Mouse (Mus musculus) kidney, postnatal 10 days (tissue): ENCODE results near the gene Prkn.
A peak's percentile ranks its signal among the peaks of the same experiment; 100 is the strongest.

ENCODE experiments used
- DNase-seq: peaks from one replicate; pipeline ENCODE4 v3.0.0; 2021; ENCODE audit warnings: mixed read lengths

Prkn gene

DNA sequence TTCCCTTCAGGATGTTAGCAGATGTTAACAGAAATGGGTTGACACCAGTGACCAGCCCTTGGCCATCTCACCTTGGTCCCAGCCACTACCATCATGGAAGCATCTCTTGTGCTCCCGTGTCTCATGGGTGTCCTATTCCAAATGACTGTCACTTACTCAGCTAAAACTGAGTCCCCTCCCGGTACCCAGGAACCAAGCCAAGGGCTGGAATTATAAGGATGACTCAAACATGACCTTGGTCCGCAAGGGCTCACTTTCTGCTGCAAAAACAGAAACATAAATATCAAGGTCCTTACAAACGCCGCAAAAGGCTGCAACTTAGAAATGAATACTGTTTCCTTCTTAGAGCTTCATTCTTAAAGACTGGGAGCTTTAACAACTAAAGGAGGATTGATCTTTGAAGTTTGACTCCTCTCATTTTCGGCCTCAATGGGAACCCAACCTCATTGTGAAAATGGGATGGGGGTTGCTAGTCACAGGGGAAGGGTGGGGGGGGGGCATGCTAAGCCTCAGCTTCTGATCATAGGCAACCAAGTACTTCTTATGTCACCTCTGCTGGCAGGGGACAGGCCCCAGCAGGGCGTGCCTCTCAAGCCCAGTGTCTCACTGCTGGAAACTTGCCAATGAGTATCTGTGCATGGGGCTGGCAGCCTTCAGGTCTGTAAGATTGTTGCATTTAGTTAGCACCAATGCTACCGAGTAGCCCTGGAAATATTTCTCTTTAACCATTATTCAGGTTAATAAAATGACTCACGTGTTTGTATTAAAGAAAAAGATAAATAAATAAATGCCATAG, 1208.7 kb downstream of the Prkn start:
- no peak for DNase-seq

GRCm38 (mm10) chr17:12050261-12050660, 1210.1 kb downstream of the Prkn start:
- DNase-seq: no peak

DNA sequence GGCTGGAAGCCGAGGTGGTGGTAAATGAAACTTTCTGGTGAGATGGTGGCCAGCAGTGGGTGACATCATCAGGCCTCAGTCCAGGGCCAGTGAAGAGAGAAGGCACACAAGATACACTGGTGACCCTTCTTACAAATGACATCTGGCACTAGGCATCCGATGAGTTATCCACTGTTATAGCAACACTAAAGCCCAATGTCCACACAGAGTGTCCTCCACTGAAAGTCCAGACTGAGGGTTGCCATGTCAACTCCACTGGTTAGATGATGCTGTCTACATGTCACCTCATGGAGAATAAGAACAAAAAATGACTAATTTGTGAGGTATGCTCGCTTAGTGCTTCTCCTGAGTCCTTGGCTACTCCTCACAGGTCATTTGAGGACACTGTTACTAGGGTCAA, 1210.8 kb downstream of the Prkn start:
- DNase-seq: no peak

DNA sequence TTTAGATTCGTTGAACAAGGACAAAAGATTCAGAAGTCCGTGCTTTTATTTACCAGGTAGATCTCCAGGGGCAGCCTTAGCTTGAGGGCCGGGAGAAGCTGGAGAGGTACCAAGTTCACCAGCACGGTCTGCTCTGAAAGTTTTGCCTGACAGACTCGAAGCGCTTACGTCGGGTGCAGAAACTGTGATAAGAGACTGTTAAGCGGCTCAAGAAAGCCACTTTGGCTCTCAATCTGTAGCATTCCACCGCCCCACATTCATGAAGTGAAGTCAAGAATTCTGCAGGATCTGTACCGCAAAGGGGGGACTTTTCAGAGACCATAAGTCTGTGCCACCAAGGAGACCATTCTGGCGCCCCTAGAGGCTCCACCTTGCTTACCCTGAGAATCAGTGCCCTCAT, 1212.5 kb downstream of the Prkn start:
- DNase-seq: no peak

GRCm38 (mm10) chr17:12059041-12059440, 1218.9 kb downstream of the Prkn start:
- no peak for DNase-seq

- DNase-seq: no peak
Measured at GRCm38 (mm10) chr17:12061381-12061780, 1221.2 kb downstream of the Prkn start.

DNA sequence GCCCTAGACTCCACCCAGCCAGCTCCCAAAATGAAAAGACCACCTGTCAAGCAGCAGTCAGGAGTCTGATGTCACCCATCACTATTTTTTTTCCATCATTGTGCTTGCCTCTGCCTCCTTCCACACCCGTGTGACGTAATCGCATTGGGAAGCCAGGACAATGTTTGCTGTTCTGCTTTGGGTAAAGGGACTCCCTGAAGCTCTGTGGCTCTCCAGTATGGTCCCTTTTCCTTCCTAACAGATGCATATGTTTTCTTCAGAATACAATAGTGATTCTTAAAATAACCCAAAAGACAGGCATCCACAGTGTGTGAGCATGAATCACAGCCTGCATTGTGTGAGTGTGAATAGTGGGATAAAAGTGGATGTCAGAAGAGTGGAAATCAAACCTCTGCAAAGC, 1222.7 kb downstream of the Prkn start:
- no peak for DNase-seq

DNA sequence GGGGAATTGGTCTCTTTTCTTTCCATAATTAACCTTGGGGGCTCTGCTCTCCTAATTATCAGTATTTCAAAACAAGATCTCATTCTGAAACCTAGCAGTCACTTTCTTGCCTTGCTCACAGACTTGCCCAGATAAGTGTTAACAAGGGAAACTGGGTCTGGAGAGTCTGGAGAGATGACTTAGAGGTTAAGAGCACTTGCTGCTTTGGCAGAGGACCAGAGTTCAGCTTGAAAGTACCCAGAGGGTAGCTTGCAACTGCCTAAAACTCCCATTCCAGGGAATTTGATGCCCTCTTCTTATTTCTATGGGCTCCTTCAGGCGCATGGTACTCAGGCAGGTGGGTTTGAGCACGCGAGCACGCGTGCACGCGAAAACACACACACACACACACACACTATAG, 1223.3 kb downstream of the Prkn start:
- no peak for DNase-seq

DNA sequence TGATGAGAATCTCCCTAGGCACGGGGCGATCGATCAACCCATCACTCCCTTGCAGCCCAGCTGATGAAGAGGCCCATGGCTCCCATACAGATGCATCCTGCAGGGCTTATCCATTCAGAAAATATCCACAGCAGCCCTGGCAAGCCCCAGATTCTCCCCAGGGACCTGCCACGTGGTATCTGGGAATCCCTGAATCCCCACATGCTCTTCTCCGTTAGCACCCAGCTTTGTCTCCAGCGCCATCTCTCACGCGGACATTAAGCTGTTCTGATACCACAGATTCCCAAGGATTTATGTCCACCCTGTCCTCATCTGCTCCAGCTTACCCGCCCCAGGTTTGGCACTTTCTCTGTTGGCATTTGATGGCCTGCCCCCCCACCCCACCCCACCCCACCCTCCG, 1225.9 kb downstream of the Prkn start:
- no peak for DNase-seq

DNA sequence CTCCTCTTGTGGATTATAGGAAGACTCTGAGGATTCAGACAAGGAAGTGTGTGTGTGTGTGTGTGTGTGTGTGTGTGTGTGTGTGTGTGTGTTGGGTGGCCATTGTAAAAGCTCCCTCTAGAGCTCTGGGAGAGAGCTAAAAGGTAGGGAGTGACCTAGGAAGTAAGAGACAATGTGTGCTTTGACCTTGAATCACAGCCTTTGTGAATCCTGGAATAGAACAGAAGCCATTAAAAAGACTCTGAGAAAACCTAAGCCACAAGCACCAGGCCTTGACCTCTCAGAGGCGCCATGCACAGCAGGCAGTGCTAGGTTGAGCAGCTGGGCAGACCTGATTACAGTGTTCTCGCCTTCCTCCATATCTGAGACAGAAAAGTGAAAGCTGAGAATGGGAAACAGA, 1236.6 kb downstream of the Prkn start:
- no peak for DNase-seq

DNA sequence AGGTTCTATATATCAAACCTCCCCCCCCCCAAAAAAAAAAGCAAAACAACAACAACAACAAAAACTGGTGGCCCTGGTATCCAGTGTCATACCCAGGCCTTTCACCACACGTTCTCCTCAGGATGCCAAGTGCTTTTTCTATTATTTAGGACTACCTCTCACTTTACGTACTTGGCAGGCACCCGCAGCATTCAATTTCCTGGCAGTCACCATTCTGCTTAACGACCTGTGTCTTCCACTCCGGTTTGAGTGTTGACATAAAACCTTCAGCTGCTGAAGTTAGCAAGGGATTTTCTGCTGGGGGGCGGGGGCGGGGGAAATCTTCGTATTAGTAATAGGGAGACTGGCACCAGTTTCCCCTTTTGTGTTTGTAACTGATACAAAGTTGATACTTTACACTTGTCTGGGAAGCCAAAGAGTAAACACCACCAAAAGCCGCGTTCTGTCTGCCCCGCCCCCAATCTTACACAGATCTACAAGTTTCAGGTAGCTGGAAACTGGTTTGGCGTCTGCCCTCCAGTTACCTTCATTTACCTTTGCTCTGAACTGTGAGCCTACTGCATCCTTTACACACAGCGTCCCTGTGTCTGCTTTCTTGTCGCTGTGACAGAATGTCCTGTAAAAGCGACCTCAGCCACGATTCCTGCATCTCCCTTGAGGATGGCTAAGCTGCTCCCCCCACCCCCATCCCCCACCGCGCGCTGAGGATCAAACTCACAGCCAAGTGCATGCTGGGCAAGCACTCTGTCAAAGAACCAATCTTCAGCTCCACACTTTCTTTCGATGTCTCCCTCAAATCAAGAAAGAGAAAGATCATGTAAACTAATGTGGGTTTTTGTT, 1240.7 kb downstream of the Prkn start:
- peak; percentile 38 for DNase-seq

DNA sequence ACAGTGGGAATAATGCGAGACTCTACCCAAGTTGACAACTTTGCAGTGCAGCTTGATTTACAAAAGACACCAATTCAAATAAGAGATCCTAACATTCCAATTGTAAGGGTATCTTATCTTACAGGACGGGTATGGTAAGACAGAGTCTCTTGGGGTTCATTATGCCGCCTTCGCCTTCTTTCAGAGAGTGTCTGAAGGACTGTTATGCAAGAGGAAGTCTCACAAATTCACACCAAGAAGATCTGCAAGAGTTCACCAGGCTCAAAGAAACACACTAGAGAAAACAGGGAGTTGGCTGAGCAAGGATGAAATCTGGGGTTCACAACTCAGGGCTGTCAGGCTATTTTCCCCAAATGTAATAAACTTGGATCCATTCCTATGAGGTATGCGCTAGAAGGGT, 1242.0 kb downstream of the Prkn start:
- no peak for DNase-seq

- no peak for DNase-seq
Measured at GRCm38 (mm10) chr17:12090261-12090927, 1250.2 kb downstream of the Prkn start.

- DNase-seq: no peak
Measured at GRCm38 (mm10) chr17:12092901-12093564, 1252.8 kb downstream of the Prkn start.

GRCm38 (mm10) chr17:12094016-12094415, 1253.8 kb downstream of the Prkn start:
- DNase-seq: no peak

DNA sequence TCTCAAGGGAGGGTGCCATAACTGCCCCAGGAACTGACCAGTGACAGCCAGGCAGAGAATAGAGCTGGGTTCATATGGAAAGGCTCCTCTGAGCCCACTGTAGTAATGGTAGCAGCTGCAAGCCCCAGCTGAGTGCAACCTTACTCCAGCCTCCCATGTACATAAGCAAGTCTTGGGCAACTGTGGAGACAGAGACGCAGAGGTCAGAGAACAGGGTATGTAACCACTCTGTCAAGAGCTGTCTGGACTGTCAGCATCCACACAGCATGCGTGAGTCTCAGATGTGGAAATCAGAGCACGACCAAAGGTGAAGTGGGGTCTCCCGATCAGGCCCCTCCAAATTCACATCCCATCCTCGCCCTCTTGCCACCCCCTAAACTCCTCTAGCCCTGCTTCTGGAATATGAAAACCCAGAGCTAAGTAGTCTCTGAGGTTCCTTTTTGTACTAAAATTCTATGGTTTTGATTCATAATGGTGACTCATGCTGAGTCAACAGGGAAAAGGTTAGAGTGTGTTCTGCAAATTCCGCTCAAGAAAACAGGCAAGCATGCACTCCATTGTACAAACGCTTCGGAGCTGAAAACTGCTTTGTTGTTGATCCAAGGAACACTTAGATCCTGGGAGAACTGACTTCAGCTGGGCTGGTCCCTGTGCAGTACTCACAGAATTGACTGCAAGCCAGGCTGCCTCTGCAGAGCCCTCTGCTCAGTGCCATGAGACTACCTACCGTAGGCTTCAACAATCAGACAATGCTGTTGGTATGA, 1254.8 kb downstream of the Prkn start:
- no peak for DNase-seq

GRCm38 (mm10) chr17:12099415-12099814, 1259.2 kb downstream of the Prkn start:
- DNase-seq: no peak

DNA sequence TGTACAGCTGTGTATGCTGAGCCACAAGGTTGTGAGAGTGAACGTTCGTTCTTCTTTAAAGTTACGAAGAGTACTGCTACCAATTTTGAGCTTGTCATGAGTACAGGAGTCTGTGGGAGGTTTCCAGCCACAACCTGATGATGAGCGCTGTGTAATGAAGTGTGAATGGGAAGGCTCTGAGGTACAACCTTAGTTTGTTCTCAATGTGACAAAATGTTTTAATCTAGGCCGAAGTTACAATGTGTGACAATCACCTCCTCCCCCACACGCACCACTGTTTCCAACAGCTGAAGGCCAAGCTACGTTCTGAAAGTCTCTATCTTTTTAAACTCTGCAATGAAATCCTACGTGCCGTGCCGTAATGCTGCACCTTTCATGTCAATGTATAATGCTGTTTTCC, 1262.1 kb downstream of the Prkn start:
- no peak for DNase-seq

- DNase-seq: peak; percentile 20
Measured at GRCm38 (mm10) chr17:12103781-12104180, 1263.6 kb downstream of the Prkn start.

DNA sequence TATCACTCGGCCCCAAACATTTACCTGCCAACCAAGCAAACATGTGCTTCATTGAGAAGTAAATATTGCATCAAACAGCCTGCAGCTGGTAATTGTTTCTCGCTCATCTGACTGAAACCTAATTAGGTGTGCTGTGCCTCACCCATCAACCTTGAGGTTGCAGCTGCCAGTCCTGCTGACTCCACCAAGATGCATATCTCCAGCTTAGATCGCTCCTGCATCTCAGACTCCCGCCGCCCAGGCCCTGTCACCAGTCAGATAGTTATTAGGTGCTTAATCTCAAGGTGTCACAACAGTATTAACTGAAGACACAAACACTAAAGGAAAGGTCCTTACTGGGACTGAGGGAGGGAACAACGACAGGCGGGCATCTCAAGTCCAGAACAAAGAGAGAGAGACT, 1264.1 kb downstream of the Prkn start:
- DNase-seq: no peak

DNA sequence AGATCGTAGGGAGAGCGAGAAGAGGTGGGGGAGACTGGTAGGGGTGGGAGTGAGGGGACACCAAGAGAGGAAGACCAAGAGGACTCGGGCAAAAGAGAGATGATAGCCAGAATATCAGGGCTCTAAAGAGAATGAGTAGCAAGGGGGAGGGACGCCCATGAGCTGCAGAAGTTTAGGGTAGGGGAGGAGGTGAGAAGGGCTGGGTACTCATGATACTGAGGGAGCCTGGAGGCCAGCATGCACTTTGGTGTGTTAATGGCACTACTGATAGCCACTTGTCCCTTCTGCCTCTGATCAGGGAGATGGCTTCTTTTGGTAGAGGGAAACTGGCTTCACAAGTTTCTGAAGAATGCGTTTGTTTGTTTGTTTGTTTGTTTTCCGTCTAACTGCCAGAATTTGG, 1264.5 kb downstream of the Prkn start:
- no peak for DNase-seq

- DNase-seq: no peak
Measured at GRCm38 (mm10) chr17:12106255-12106654, 1266.1 kb downstream of the Prkn start.
